Mouse (Mus musculus) liver, adult 2 months (tissue): ENCODE measurements around the gene Msh3.

Experiments used
- CTCF ChIP-seq: fragments of 200-500 bp; IDR thresholded peaks from 2 replicates; pipeline ENCODE4 v1.5.1; 2011; ENCODE audit warnings: low read depth, low read length, control low read depth
- POLR2A ChIP-seq: fragments of 200-500 bp; IDR thresholded peaks from 2 replicates; pipeline ENCODE4 v1.6.1; 2011; ENCODE audit warnings: low read length, control low read depth; ENCODE audit not compliant: insufficient read depth; ENCODE audit errors: extremely low read depth

DNA sequence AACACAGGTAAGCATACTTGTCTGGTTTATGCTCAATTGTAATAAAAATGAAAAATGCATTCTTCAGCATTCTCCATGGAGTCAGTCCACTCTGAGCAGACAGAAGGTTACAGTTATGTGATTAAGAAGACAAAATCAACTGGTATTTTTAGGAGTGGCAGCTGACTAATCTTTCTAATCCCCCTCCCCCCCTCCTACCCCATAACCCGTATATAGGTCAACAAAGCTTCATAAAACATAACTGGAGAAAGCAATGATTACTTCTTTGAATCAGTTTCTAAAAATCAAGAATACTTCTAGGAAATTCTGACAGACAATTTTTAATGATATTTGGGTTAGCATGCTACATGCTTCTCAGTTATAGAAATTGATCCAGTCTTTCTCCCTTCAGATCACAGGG lies 126.8 kb downstream of the Msh3 start:
- no peak for TF ChIP-seq CTCF
- TF ChIP-seq POLR2A = no peak
